Mouse (Mus musculus) midbrain, embryonic 11.5 days (tissue): Measurements from ENCODE around the gene Gm10234. TPM values are rescaled to one million over a fixed set of nuclear protein-coding genes. Genes with fewer than 3 reads are reported as not detected.

ENCODE experiments used
- ATAC-seq: fragments of 200-750 bp; cut with Nextera tagmentation; 2 replicates; pipeline ENCODE4 v1.8.0; 2017; ENCODE audit warnings: moderate TSS enrichment, moderate library complexity; ENCODE audit not compliant: low FRiP score
- DNase-seq: peaks from one replicate; pipeline ENCODE4 v3.0.0; 2015; ENCODE audit warnings: low spot score; ENCODE audit errors: missing footprints
- H3K27ac ChIP-seq: fragments of 300-500 bp; sonication (generic); 2 replicates; pipeline ENCODE4 v1.5.1; 2014; ENCODE audit warnings: low read depth, low read length
- H3K27me3 ChIP-seq: fragments of 300-500 bp; sonication (generic); 2 replicates; pipeline ENCODE4 v1.6.1; 2014; ENCODE audit warnings: mild to moderate bottlenecking, low read length, moderate library complexity, mixed read lengths; ENCODE audit not compliant: control insufficient read depth, insufficient read depth
- H3K36me3 ChIP-seq: fragments of 300-500 bp; sonication (generic); 2 replicates; pipeline ENCODE4 v1.6.1; 2014; ENCODE audit warnings: mild to moderate bottlenecking, low read length, moderate library complexity, mixed read lengths; ENCODE audit not compliant: control insufficient read depth, insufficient read depth
- H3K4me1 ChIP-seq: fragments of 300-500 bp; sonication (generic); 2 replicates; pipeline ENCODE4 v1.6.1; 2014; ENCODE audit warnings: low read length; ENCODE audit not compliant: control insufficient read depth, insufficient read depth
- H3K4me2 ChIP-seq: fragments of 300-500 bp; sonication (generic); 2 replicates; pipeline ENCODE4 v1.6.1; 2014; ENCODE audit warnings: mild to moderate bottlenecking, moderate library complexity
- H3K4me3 ChIP-seq: fragments of 300-500 bp; sonication (generic); 2 replicates; pipeline ENCODE4 v1.5.1; 2014; ENCODE audit warnings: low read depth, low read length
- H3K9ac ChIP-seq: fragments of 300-500 bp; sonication (generic); 2 replicates; pipeline ENCODE4 v1.6.1; 2014; ENCODE audit warnings: low read length
- H3K9me3 ChIP-seq: fragments of 300-500 bp; sonication (generic); 2 replicates; pipeline ENCODE4 v1.6.1; 2016; ENCODE audit warnings: low read length; ENCODE audit not compliant: control insufficient read depth
- WGBS: fragments of 180-500 bp; shearing (Covaris S2); extraction: QIAGEN DNeasy Blood & Tissue Kit; methylation state at CpG from one replicate; pipeline ENCODE4 v1.1.7; 2014; 5-methylcytosine and 5-hydroxymethylcytosine counted together
- polyA plus RNA-seq: library from polyadenylated mRNA; unstranded; fragments of >200 nt; fragmentation: Nextera tagmentation; extraction: Ambion mirVana; gene quantifications from 2 replicates; pipeline ENCODE4 v1.2.1, GENCODE M21; 2014

Gm10234 gene
- not detected in 2 replicates for polyA plus RNA-seq

GRCm38 (mm10) chr6:95321812-95322211, at the start of gene Gm10234:
Gm10234 (plus strand) TSS chr6:95322112.
- ATAC-seq = no peak
- H3K36me3 ChIP-seq = no peaks in the 10 kb centered on the region

GRCm38 (mm10) chr6:95277633-95278032, 44.3 kb upstream of the Gm10234 start:
- no peak overlapping the region for H3K4me2 ChIP-seq
- 90% methylated on average over 1 of the region's 1 CpGs for WGBS
- no peaks in the 10 kb centered on the region for H3K27me3 ChIP-seq
- no peaks in the 10 kb centered on the region for H3K36me3 ChIP-seq
- no peaks in the 10 kb centered on the region for H3K4me1 ChIP-seq
- H3K9ac ChIP-seq = no peak overlapping the region
- no peak overlapping the region for H3K4me3 ChIP-seq
- DNase-seq (no peak), ATAC-seq (no peak)
- H3K27ac ChIP-seq = no peak overlapping the region
- H3K9me3 ChIP-seq = no peaks in the 10 kb centered on the region

More at GRCm38 (mm10) chr6:95321812-95322211, at the start of gene Gm10234:
- Histone ChIP-seq H3K27ac (no peak within 1 kb of the TSS), H3K27me3 (no peaks in the 10 kb centered on the region), H3K9me3 (no peaks in the 10 kb centered on the region), H3K4me1 (no peaks in the 10 kb centered on the region), H3K4me2 (no peak within 1 kb of the TSS), H3K9ac (no peak within 1 kb of the TSS), H3K4me3 (no peak within 1 kb of the TSS)
- no peak for DNase-seq

GRCm38 (mm10) chr6:95296025-95296424, 25.9 kb upstream of the Gm10234 start:
- no peak overlapping the region for H3K9ac ChIP-seq
- H3K27ac ChIP-seq = no peak overlapping the region
- H3K27me3 ChIP-seq = no peaks in the 10 kb centered on the region
- H3K36me3 ChIP-seq = no peaks in the 10 kb centered on the region
- no peaks in the 10 kb centered on the region for H3K9me3 ChIP-seq
- WGBS = 84% methylated on average over 4 of the region's 4 CpGs
- no peak overlapping the region for H3K4me2 ChIP-seq
- H3K4me1 ChIP-seq = no peaks in the 10 kb centered on the region
- ATAC-seq (no peak), DNase-seq (no peak)
- no peak overlapping the region for H3K4me3 ChIP-seq

GRCm38 (mm10) chr6:95298387-95298786, 23.5 kb upstream of the Gm10234 start:
- Histone ChIP-seq H3K4me3 (no peak overlapping the region), H3K27ac (no peak overlapping the region), H3K9me3 (no peaks in the 10 kb centered on the region), H3K4me2 (no peak overlapping the region), H3K27me3 (no peaks in the 10 kb centered on the region), H3K9ac (no peak overlapping the region), H3K36me3 (no peaks in the 10 kb centered on the region), H3K4me1 (no peaks in the 10 kb centered on the region)
- no peak for ATAC-seq
- DNase-seq = no peak
- WGBS = 73% methylated on average over 3 of the region's 3 CpGs

- Histone ChIP-seq H3K4me3 (no peak overlapping the region), H3K9me3 (no peaks in the 10 kb centered on the region), H3K27ac (no peak overlapping the region), H3K9ac (no peak overlapping the region), H3K36me3 (no peaks in the 10 kb centered on the region), H3K27me3 (no peaks in the 10 kb centered on the region), H3K4me1 (no peaks in the 10 kb centered on the region), H3K4me2 (no peak overlapping the region)
- ATAC-seq (no peak), DNase-seq (no peak)
- 73% methylated on average over 2 of the region's 2 CpGs for WGBS
These were observed 21.3 kb upstream of the Gm10234 start for GRCm38 (mm10) chr6:95300658-95301057.

GRCm38 (mm10) chr6:95331191-95331590, 9.3 kb downstream of the Gm10234 start:
- Histone ChIP-seq H3K4me2 (no peak overlapping the region), H3K4me1 (no peaks in the 10 kb centered on the region), H3K27me3 (no peaks in the 10 kb centered on the region), H3K36me3 (no peaks in the 10 kb centered on the region), H3K27ac (no peak overlapping the region), H3K9me3 (no peaks in the 10 kb centered on the region), H3K4me3 (no peak overlapping the region), H3K9ac (no peak overlapping the region)
- ATAC-seq (no peak), DNase-seq (no peak)
- WGBS = 89% methylated on average over 5 of the region's 5 CpGs

GRCm38 (mm10) chr6:95334781-95335180, 12.9 kb downstream of the Gm10234 start:
- no peak overlapping the region for H3K9ac ChIP-seq
- no peaks in the 10 kb centered on the region for H3K9me3 ChIP-seq
- no peaks in the 10 kb centered on the region for H3K36me3 ChIP-seq
- no peak for DNase-seq
- H3K4me3 ChIP-seq = no peak overlapping the region
- WGBS = 86% methylated on average over 6 of the region's 6 CpGs
- H3K4me1 ChIP-seq = no peaks in the 10 kb centered on the region
- H3K27ac ChIP-seq = no peak overlapping the region
- no peaks in the 10 kb centered on the region for H3K27me3 ChIP-seq
- no peak for ATAC-seq
- no peak overlapping the region for H3K4me2 ChIP-seq

GRCm38 (mm10) chr6:95349378-95349777, 27.5 kb downstream of the Gm10234 start:
- no peaks in the 10 kb centered on the region for H3K27me3 ChIP-seq
- no peak overlapping the region for H3K9ac ChIP-seq
- no peaks in the 10 kb centered on the region for H3K36me3 ChIP-seq
- ATAC-seq (no peak), DNase-seq (no peak)
- H3K4me3 ChIP-seq = no peak overlapping the region
- H3K27ac ChIP-seq = no peak overlapping the region
- no peaks in the 10 kb centered on the region for H3K9me3 ChIP-seq
- no peaks in the 10 kb centered on the region for H3K4me1 ChIP-seq
- H3K4me2 ChIP-seq = no peak overlapping the region

GRCm38 (mm10) chr6:95353043-95353442, 31.1 kb downstream of the Gm10234 start:
- 89% methylated on average over 7 of the region's 7 CpGs for WGBS
- H3K9ac ChIP-seq = no peak overlapping the region
- no peak for ATAC-seq

GRCm38 (mm10) chr6:95353886-95354285, 32.0 kb downstream of the Gm10234 start:
- Histone ChIP-seq H3K27ac (no peak overlapping the region), H3K4me3 (no peak overlapping the region), H3K4me1 (no peaks in the 10 kb centered on the region), H3K27me3 (no peaks in the 10 kb centered on the region), H3K36me3 (no peaks in the 10 kb centered on the region), H3K4me2 (no peak overlapping the region), H3K9ac (no peak overlapping the region), H3K9me3 (no peaks in the 10 kb centered on the region)
- ATAC-seq = no peak
- 79% methylated on average over 1 of the region's 1 CpGs for WGBS
- DNase-seq = no peak

More at GRCm38 (mm10) chr6:95353043-95353442, 31.1 kb downstream of the Gm10234 start:
- H3K27me3 ChIP-seq = no peaks in the 10 kb centered on the region
- H3K9me3 ChIP-seq = no peaks in the 10 kb centered on the region
- H3K36me3 ChIP-seq = no peaks in the 10 kb centered on the region
- H3K4me2 ChIP-seq = no peak overlapping the region
- H3K4me1 ChIP-seq = no peaks in the 10 kb centered on the region
- no peak for DNase-seq
- no peak overlapping the region for H3K27ac ChIP-seq
- H3K4me3 ChIP-seq = no peak overlapping the region
